Mouse (Mus musculus): Measurements from ENCODE around the gene Magi2. TPM values are rescaled to one million over a fixed set of nuclear protein-coding genes. Genes with fewer than 3 reads are reported as not detected.

The Magi2 gene
- polyA plus RNA-seq, 1 experiment from 2014 or later: 37.7 TPM

DNA sequence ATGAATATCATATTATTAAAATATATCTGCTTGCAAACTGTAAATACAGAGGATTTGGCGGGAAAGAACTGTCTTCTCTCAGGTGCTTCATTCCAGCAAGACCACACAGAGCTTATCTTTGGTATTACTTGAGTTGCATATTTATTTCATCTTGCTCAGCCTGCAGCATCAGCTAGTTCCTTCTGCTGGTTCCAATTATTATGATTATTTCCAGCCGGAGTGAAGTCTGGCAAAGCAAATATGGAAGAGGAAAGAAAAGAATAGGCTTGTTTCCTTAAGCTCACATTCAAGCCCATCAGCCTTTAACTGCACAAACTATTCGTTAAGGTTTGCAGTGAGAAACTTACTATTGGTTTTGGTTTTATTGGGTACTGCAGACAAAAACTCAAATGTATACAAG lies 20.4 kb downstream of the Magi2 start:
- 85% methylated on average over 3 of the region's 3 CpGs for WGBS
- no peak for ATAC-seq

DNA sequence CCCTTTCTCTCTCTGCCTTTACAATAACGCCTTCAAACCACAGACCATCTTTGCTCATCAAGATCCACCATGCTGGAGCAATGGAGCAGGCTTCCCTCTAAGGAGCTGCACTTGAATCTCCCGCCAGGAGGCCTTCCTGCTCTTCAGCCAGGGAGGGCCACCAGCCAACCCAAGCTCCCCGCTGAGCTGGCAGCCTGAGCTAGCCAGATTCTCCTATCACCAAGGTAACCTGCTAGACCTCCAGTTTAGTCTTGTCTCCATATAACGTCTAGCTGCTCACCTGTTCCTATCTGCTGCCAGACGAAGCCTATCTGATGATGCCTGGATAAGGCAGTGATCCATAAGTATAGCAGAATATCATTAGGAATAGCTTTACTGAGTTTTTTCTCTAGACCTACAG lies 36.0 kb downstream of the Magi2 start:
- WGBS: 55% methylated on average over 5 of the region's 5 CpGs
- no peak for ATAC-seq
- no peak overlapping the region for H3K9ac ChIP-seq (replicated peaks; ENCODE audit: low read depth, low read length)
- H3K27me3 ChIP-seq (replicated peaks; ENCODE audit: control insufficient read depth, insufficient read depth, low read length): no peaks in the 10 kb centered on the region
- no peaks in the 10 kb centered on the region for H3K9me3 ChIP-seq (ENCODE audit: control insufficient read depth, low read length)
- H3K4me2 ChIP-seq (ENCODE audit: low read length): no peak overlapping the region
- H3K36me3 ChIP-seq (ENCODE audit: control insufficient read depth, insufficient read depth): no peaks in the 10 kb centered on the region
- no peak overlapping the region for H3K4me3 ChIP-seq (replicated peaks; ENCODE audit: low read length)
- no peaks in the 10 kb centered on the region for H3K4me1 ChIP-seq (replicated peaks; ENCODE audit: control insufficient read depth, insufficient read depth, low read length)
- no peak overlapping the region for H3K27ac ChIP-seq (ENCODE audit: low read length)

More for the DNA sequence above, 20.4 kb downstream of the Magi2 start:
- no peaks in the 10 kb centered on the region for H3K27me3 ChIP-seq (replicated peaks; ENCODE audit: control insufficient read depth, insufficient read depth, low read length)
- no peaks in the 10 kb centered on the region for H3K36me3 ChIP-seq (ENCODE audit: control insufficient read depth, insufficient read depth)
- H3K4me1 ChIP-seq (replicated peaks; ENCODE audit: control insufficient read depth, insufficient read depth, low read length): no peaks in the 10 kb centered on the region
- H3K4me3 ChIP-seq (replicated peaks; ENCODE audit: low read length): no peak overlapping the region
- H3K9ac ChIP-seq (replicated peaks; ENCODE audit: low read depth, low read length): no peak overlapping the region
- H3K4me2 ChIP-seq (ENCODE audit: low read length): no peak overlapping the region
- H3K27ac ChIP-seq (ENCODE audit: low read length): no peak overlapping the region
- H3K9me3 ChIP-seq (ENCODE audit: control insufficient read depth, low read length): no peaks in the 10 kb centered on the region

DNA sequence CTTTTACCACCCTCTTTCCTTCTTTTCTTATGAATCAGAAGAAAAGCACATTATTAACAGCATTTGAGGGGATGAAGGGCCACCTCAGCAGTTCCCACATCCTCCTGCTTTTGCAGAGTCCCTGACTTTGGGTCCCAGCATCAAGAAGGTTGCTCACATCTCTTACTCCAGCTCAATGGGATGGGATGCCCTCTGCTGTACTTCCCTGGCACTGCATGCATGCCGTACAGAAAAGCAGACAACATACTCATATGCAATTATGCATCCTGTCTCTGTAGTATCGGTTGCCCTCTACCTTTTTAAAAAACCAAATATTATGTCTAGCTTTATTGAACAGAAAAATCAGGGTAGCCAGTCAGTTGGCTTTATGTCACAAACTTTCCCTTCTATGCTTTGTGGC lies 37.8 kb downstream of the Magi2 start:
- Histone ChIP-seq H3K36me3 (ENCODE audit: control insufficient read depth, insufficient read depth) (no peaks in the 10 kb centered on the region), H3K4me1 (replicated peaks; ENCODE audit: control insufficient read depth, insufficient read depth, low read length) (no peaks in the 10 kb centered on the region), H3K4me3 (replicated peaks; ENCODE audit: low read length) (no peak overlapping the region), H3K9me3 (ENCODE audit: control insufficient read depth, low read length) (no peaks in the 10 kb centered on the region), H3K27me3 (replicated peaks; ENCODE audit: control insufficient read depth, insufficient read depth, low read length) (no peaks in the 10 kb centered on the region), H3K4me2 (ENCODE audit: low read length) (no peak overlapping the region), H3K9ac (replicated peaks; ENCODE audit: low read depth, low read length) (no peak overlapping the region), H3K27ac (ENCODE audit: low read length) (no peak overlapping the region)
- no peak for ATAC-seq
- WGBS: 69% methylated on average over 2 of the region's 2 CpGs

DNA sequence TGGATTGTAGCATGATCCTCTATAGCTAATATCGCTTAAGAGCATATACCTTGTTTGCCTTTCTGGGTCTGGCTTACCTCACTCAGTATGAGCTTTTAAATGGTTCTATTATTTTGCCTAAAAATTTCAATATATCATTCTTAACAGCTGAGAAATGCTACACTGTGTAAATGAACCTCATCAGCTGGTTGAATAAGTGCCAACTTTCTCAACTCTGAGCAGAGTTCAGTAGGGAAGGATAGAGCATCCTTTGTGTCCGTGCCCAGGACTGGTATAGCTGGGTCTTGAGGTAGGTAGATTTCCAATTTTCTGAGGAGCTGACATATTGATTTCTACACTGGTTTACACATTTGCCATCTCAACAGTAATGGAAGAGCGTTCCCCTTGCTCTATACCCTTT lies 65.7 kb downstream of the Magi2 start:
- H3K9ac ChIP-seq (replicated peaks; ENCODE audit: low read depth, low read length): no peak overlapping the region
- H3K27me3 ChIP-seq (replicated peaks; ENCODE audit: control insufficient read depth, insufficient read depth, low read length): no peaks in the 10 kb centered on the region
- no peaks in the 10 kb centered on the region for H3K4me1 ChIP-seq (replicated peaks; ENCODE audit: control insufficient read depth, insufficient read depth, low read length)
- H3K4me2 ChIP-seq (ENCODE audit: low read length): no peak overlapping the region
- WGBS: 92% methylated on average over 3 of the region's 3 CpGs
- ATAC-seq: no peak
- no peaks in the 10 kb centered on the region for H3K9me3 ChIP-seq (ENCODE audit: control insufficient read depth, low read length)
- H3K27ac ChIP-seq (ENCODE audit: low read length): no peak overlapping the region
- no peaks in the 10 kb centered on the region for H3K36me3 ChIP-seq (ENCODE audit: control insufficient read depth, insufficient read depth)
- no peak overlapping the region for H3K4me3 ChIP-seq (replicated peaks; ENCODE audit: low read length)

DNA sequence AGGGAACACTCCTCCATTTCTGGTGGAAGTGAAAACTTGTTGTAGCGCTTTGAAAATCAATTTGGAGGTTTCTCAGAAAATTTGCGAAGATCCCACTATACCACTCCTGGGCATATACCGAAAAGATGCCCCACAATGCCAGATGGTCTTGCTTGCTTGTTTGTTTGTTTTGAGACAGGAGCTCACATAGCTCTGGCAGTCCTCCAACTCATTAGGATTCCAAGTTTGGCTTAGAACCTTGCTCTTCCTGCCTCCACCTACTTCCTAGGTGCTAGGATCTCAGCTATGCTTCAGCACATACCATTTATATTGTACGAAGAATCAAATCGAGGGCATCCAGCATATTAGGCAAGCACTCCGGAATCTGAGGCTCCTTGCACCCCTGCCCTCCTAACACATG lies 79.8 kb downstream of the Magi2 start:
- 86% methylated on average over 6 of the region's 6 CpGs for WGBS
- H3K4me3 ChIP-seq (replicated peaks; ENCODE audit: low read length): no peak overlapping the region
- H3K36me3 ChIP-seq (ENCODE audit: control insufficient read depth, insufficient read depth): no peaks in the 10 kb centered on the region
- no peaks in the 10 kb centered on the region for H3K27me3 ChIP-seq (replicated peaks; ENCODE audit: control insufficient read depth, insufficient read depth, low read length)
- no peaks in the 10 kb centered on the region for H3K4me1 ChIP-seq (replicated peaks; ENCODE audit: control insufficient read depth, insufficient read depth, low read length)
- H3K9me3 ChIP-seq (ENCODE audit: control insufficient read depth, low read length): no peaks in the 10 kb centered on the region
- H3K9ac ChIP-seq (replicated peaks; ENCODE audit: low read depth, low read length): no peak overlapping the region
- H3K27ac ChIP-seq (ENCODE audit: low read length): no peak overlapping the region
- no peak for ATAC-seq
- H3K4me2 ChIP-seq (ENCODE audit: low read length): no peak overlapping the region

DNA sequence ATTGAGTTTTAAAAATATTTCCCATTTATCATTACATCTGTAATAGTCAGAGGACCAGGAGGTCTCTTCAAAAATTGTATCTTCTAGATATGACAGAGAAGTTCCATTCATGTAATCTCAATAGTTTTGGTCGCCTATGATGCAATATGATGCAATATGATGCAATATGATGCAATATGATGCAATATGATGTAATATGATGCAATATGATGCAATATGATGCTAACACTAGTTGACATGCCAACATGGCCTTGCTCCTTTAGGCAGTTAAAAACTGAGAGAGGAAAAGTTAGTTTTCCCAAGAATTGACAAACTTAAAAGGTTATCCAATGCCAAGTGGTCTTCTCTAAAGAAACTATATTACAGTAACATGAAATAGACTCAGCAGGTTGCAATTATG lies 83.0 kb downstream of the Magi2 start:
- WGBS: 78% methylated on average over 1 of the region's 1 CpGs
- ATAC-seq: no peak
- no peaks in the 10 kb centered on the region for H3K27me3 ChIP-seq (replicated peaks; ENCODE audit: control insufficient read depth, insufficient read depth, low read length)

DNA sequence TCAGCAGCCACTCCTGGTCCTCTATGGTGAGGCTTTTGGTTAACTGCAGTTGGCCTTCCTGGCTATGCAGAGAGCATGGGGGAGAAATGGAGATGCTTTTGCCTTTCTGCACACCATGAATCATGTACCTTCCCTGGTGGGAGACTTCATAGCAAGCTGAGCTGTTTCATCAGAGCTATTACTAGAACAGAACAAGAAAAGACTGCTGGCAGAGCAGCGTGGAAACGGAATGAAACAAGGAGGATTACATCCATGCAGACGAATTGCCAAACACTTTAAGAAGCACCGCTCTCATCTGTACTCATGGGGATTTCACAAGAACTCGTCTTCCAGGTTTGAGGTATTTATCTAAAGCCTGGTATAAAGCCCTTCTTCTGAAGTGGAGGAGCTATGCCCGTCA lies 95.7 kb downstream of the Magi2 start:
- Histone ChIP-seq H3K27me3 (replicated peaks; ENCODE audit: control insufficient read depth, insufficient read depth, low read length) (no peaks in the 10 kb centered on the region), H3K4me2 (ENCODE audit: low read length) (no peak overlapping the region), H3K4me3 (replicated peaks; ENCODE audit: low read length) (no peak overlapping the region), H3K27ac (ENCODE audit: low read length) (no peak overlapping the region), H3K36me3 (ENCODE audit: control insufficient read depth, insufficient read depth) (no peaks in the 10 kb centered on the region), H3K9me3 (ENCODE audit: control insufficient read depth, low read length) (no peaks in the 10 kb centered on the region), H3K4me1 (replicated peaks; ENCODE audit: control insufficient read depth, insufficient read depth, low read length) (no peaks in the 10 kb centered on the region), H3K9ac (replicated peaks; ENCODE audit: low read depth, low read length) (no peak overlapping the region)
- no peak for ATAC-seq
- WGBS: 76% methylated on average over 6 of the region's 6 CpGs

More for the DNA sequence above, 83.0 kb downstream of the Magi2 start:
- no peaks in the 10 kb centered on the region for H3K4me1 ChIP-seq (replicated peaks; ENCODE audit: control insufficient read depth, insufficient read depth, low read length)
- no peak overlapping the region for H3K4me2 ChIP-seq (ENCODE audit: low read length)
- no peak overlapping the region for H3K9ac ChIP-seq (replicated peaks; ENCODE audit: low read depth, low read length)
- no peaks in the 10 kb centered on the region for H3K9me3 ChIP-seq (ENCODE audit: control insufficient read depth, low read length)
- no peak overlapping the region for H3K27ac ChIP-seq (ENCODE audit: low read length)
- H3K4me3 ChIP-seq (replicated peaks; ENCODE audit: low read length): no peak overlapping the region
- no peaks in the 10 kb centered on the region for H3K36me3 ChIP-seq (ENCODE audit: control insufficient read depth, insufficient read depth)

DNA sequence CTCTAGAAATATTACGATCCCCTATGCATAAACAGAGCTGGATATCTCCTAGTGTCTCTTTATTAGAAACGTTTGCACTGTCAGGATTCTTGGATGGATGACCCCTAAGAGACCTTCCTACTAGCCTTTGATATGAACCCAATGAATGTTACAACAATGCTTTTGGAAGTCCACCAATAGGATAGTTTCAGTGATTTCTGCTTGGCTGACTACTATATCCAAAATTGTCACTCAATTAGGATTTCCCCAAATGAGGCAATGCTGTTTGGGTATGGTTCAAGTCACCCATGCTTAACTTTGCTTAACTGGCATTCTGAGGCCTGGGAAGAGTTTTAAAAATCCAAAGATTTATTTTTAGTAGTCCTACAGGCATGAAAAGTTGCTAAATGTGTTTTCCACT lies 110.7 kb downstream of the Magi2 start:
- no peaks in the 10 kb centered on the region for H3K36me3 ChIP-seq (ENCODE audit: control insufficient read depth, insufficient read depth)
- no peaks in the 10 kb centered on the region for H3K9me3 ChIP-seq (ENCODE audit: control insufficient read depth, low read length)
- no peak overlapping the region for H3K4me3 ChIP-seq (replicated peaks; ENCODE audit: low read length)
- H3K4me2 ChIP-seq (ENCODE audit: low read length): no peak overlapping the region
- H3K27ac ChIP-seq (ENCODE audit: low read length): no peak overlapping the region
- no peaks in the 10 kb centered on the region for H3K4me1 ChIP-seq (replicated peaks; ENCODE audit: control insufficient read depth, insufficient read depth, low read length)
- no peak for ATAC-seq
- 64% methylated on average over 2 of the region's 2 CpGs for WGBS
- H3K9ac ChIP-seq (replicated peaks; ENCODE audit: low read depth, low read length): no peak overlapping the region
- H3K27me3 ChIP-seq (replicated peaks; ENCODE audit: control insufficient read depth, insufficient read depth, low read length): no peaks in the 10 kb centered on the region

DNA sequence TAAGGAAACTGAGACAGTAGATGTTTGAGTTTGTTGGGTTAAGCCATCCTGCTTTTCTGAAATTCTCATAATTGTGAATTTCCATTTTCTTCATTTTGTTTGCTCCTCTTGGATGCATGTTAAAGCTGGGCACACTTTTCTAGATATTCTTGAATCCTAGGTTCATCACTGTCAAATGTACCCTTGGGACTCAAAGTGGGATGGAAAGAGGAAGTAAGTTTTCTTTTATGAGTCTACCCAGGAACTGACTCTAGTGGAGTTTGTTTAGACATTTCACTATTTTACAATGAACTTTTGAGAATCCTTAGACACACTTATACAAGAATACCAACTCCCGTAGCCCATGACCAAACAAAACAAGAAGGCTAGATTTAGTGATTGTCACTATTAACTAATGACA lies 141.3 kb downstream of the Magi2 start:
- no peak overlapping the region for H3K4me2 ChIP-seq (ENCODE audit: low read length)
- no peak overlapping the region for H3K4me3 ChIP-seq (replicated peaks; ENCODE audit: low read length)
- H3K4me1 ChIP-seq (replicated peaks; ENCODE audit: control insufficient read depth, insufficient read depth, low read length): no peaks in the 10 kb centered on the region
- H3K27ac ChIP-seq (ENCODE audit: low read length): no peak overlapping the region
- no peaks in the 10 kb centered on the region for H3K9me3 ChIP-seq (ENCODE audit: control insufficient read depth, low read length)
- H3K27me3 ChIP-seq (replicated peaks; ENCODE audit: control insufficient read depth, insufficient read depth, low read length): no peaks in the 10 kb centered on the region
- 84% methylated on average over 1 of the region's 1 CpGs for WGBS
- ATAC-seq: no peak
- H3K36me3 ChIP-seq (ENCODE audit: control insufficient read depth, insufficient read depth): no peaks in the 10 kb centered on the region
- H3K9ac ChIP-seq (replicated peaks; ENCODE audit: low read depth, low read length): no peak overlapping the region

DNA sequence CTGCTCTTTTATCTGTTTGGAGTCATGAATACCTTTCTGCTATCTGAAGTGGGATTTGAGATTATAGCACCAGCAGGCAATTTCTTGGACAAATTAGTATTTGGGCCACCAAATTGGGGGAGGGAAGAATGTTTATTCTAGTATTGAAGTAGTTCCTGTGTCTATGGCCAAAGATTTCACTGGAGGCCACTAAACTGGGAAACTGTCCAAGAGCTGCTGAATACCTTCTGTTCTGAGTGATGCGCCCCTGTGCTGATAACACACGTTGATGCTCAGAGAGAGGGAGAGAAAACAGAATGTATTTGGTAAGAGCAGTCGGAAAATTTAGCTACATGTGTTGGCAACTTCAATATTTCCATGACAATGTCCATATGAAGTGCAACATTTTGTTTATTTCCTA lies 169.0 kb downstream of the Magi2 start:
- no peak for ATAC-seq
- H3K27ac ChIP-seq (ENCODE audit: low read length): no peak overlapping the region
- no peak overlapping the region for H3K4me2 ChIP-seq (ENCODE audit: low read length)
- H3K9me3 ChIP-seq (ENCODE audit: control insufficient read depth, low read length): no peaks in the 10 kb centered on the region
- H3K9ac ChIP-seq (replicated peaks; ENCODE audit: low read depth, low read length): no peak overlapping the region
- H3K4me3 ChIP-seq (replicated peaks; ENCODE audit: low read length): no peak overlapping the region
- 37% methylated on average over 3 of the region's 3 CpGs for WGBS
- no peaks in the 10 kb centered on the region for H3K36me3 ChIP-seq (ENCODE audit: control insufficient read depth, insufficient read depth)
- no peaks in the 10 kb centered on the region for H3K4me1 ChIP-seq (replicated peaks; ENCODE audit: control insufficient read depth, insufficient read depth, low read length)
- no peaks in the 10 kb centered on the region for H3K27me3 ChIP-seq (replicated peaks; ENCODE audit: control insufficient read depth, insufficient read depth, low read length)
